Mouse (Mus musculus): ENCODE results near the gene Prkaa2. TPM values are rescaled to one million over a fixed set of nuclear protein-coding genes. Genes with fewer than 3 reads are reported as not detected.
A peak's percentile ranks its signal among the peaks of the same experiment; 100 is the strongest.

Prkaa2 gene
- polyA plus RNA-seq (2014; fragmentation: Nextera tagmentation; extraction: Ambion mirVana) = 0.56 and 0.99 TPM in 2 replicates

DNA sequence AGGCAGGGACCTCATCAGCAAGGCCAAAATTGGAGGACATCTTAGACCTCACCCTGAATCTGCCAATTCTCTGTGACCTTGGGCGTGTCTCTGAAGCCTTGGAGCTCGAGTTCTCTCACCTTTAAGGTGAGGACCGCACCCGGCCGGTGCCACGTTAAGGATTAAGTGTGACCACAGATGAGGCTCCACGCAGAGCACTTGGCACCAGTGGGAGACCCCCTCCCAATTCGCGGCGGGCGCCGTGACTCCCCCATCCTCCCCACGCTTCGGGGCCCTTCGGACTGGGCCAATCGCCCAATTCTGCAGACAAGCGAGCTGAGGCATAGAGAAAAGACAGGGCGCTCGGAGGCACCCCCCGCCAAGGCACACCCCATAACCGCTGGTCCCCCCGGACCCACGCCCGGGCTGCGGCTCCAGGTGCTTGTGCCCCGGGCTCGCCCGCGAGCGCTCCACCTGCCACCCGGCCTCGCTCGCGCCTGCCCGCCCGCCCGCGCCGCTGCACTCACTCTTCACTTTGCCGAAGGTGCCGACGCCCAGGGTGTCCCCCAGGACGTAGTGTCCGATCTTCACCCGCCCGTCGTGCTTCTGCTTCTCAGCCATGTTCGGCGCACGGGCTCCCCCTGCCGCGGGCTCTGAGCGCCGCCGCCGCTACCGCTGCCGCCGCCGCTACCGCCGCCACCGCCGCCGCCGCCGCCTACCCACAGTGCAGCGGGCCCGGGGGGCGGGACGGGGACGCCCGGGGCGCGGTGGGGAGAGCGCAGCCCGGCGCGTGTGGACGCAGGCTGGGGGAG is at the start of gene Prkaa2:
Gene Prkaa2, minus strand, starts transcription at position 692 of the 791 bp plus-strand sequence.
- Histone ChIP-seq H3K4me2 (peak within 1 kb of the TSS; percentile 89), H3K4me1 (replicated peaks; ENCODE audit: control insufficient read depth, insufficient read depth, low read length) (no peaks in the 10 kb centered on the region; the same call in 1 of the 2 replicates), H3K27ac (ENCODE audit: low read depth, low read length) (no peak within 1 kb of the TSS), H3K4me3 (ENCODE audit: low read depth, low read length) (peak within 1 kb of the TSS; percentile 66), H3K27me3 (replicated peaks; ENCODE audit: control insufficient read depth, insufficient read depth, low read length) (peaks cover 32% of the 10 kb centered on the region), H3K36me3 (ENCODE audit: control insufficient read depth, insufficient read depth, low read length) (no peaks in the 10 kb centered on the region), H3K9ac (ENCODE audit: low read depth, low read length) (peak within 1 kb of the TSS; percentile 47), H3K9me3 (ENCODE audit: control insufficient read depth, low read length) (no peaks in the 10 kb centered on the region)
- peak; percentile 70 for DNase-seq (ENCODE audit: low spot score)
- peak; percentile 82 for ATAC-seq (replicated peaks; ENCODE audit: low FRiP score)
- WGBS = under 1% methylated on average over 75 of the region's 80 CpGs

DNA sequence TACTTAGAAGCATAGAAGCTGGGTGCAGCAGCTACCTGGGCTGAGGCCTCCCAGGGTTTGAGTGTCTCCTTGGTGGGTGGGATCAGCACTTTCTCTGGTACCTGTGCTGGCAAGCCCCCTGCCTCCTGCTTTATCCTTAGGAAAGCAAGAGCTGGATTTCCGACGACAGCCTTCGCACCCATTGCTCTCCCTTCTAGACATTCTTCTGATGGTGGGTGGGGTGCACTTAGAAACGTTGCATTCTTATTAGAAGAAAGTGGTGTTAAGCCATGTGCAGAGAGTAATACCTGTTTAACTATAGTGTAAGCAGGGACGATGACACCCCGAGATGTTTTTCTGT is 49.8 kb upstream of the Prkaa2 start:
- ATAC-seq (replicated peaks; ENCODE audit: low FRiP score) = no peak
- H3K9me3 ChIP-seq (ENCODE audit: control insufficient read depth, low read length) = no peaks in the 10 kb centered on the region
- H3K36me3 ChIP-seq (ENCODE audit: control insufficient read depth, insufficient read depth, low read length) = no peaks in the 10 kb centered on the region; the same call in 1 of the 2 replicates
- peak overlapping the region; percentile 6; the same call in 1 of the 2 replicates for H3K9ac ChIP-seq (ENCODE audit: low read depth, low read length)
- peak overlapping the region; percentile 80 for H3K4me2 ChIP-seq
- 33% methylated on average over 6 of the region's 6 CpGs for WGBS
- no peak overlapping the region for H3K27ac ChIP-seq (ENCODE audit: low read depth, low read length)
- H3K4me1 ChIP-seq (replicated peaks; ENCODE audit: control insufficient read depth, insufficient read depth, low read length) = no peaks in the 10 kb centered on the region; the same call in 1 of the 2 replicates
- no peak for DNase-seq (ENCODE audit: low spot score)
- H3K27me3 ChIP-seq (replicated peaks; ENCODE audit: control insufficient read depth, insufficient read depth, low read length) = peaks cover 3% of the 10 kb centered on the region
- H3K4me3 ChIP-seq (ENCODE audit: low read depth, low read length) = peak overlapping the region; percentile 65

DNA sequence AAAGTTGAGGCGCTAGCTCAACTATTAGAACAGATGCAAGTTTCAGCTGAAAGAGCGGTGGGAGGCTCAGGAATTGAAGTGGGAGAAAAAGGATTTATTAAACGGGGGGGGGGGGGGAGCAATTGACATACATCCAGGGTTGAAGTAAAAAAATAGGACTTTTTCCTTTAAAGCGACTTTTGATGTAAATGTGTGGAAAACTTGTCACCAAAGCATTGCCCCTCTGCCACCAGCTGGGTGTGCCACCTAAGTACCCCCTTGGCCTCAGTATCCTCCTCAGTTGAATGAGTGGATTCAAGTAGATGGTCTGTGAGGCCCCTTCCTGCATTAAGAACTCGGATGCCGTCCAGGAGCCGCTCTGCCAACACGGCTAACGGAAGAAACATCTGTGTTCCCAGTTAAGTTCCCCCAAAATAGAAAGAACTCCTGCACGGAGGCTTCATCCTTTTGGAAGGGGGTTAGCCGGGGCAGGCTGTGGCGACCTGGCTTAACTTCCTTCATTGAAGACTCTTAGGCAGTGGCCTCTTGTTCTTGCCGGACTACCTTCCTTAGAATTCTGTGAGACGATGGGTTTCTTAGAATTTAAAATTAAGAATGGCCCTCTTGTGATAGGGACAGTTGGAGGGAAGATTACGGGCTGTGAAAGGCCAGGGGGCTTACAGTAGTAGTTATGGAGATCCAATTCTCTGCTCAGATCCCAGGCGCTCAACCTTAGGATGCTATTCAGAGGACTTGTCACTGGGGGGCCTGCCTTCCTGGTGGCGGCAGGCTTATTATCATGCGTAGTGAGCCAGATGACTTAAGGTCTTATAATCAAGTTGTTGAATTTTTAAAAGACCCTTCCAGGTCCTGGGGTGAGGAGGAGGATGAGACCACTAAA is 49.2 kb upstream of the Prkaa2 start:
- Histone ChIP-seq H3K9ac (ENCODE audit: low read depth, low read length) (peak overlapping the region; percentile 70), H3K27me3 (replicated peaks; ENCODE audit: control insufficient read depth, insufficient read depth, low read length) (peaks cover 3% of the 10 kb centered on the region), H3K9me3 (ENCODE audit: control insufficient read depth, low read length) (no peaks in the 10 kb centered on the region), H3K4me1 (replicated peaks; ENCODE audit: control insufficient read depth, insufficient read depth, low read length) (no peaks in the 10 kb centered on the region; the same call in 1 of the 2 replicates), H3K4me2 (peak overlapping the region; percentile 80), H3K27ac (ENCODE audit: low read depth, low read length) (0 out of 2 replicates have a peak overlapping the region, but pooled peaks have one; percentile 72), H3K36me3 (ENCODE audit: control insufficient read depth, insufficient read depth, low read length) (no peaks in the 10 kb centered on the region; the same call in 1 of the 2 replicates), H3K4me3 (ENCODE audit: low read depth, low read length) (peak overlapping the region; percentile 65)
- WGBS = 8% methylated on average over 18 of the region's 18 CpGs
- ATAC-seq (replicated peaks; ENCODE audit: low FRiP score) = no peak
- DNase-seq (ENCODE audit: low spot score) = peak; percentile 34

DNA sequence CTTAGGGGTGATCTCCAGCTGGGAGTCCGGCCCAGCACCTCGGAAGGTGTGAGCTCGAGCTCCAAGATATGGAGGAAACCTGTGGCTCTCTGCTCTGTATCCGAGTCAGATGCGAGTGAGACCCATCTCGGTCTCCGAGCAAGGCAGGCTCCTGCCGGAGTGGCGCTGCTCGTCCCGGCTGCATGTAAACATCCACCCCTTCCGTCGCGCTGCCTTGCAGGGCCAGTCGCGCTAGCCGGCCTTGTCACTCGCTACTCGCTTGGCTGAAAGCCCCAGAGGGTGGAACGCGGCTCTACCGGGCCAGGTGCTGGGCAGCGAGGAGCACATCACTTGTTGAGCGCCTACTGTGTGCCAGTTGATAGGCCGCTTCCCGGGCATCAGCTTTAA is 48.5 kb upstream of the Prkaa2 start:
- peaks cover 3% of the 10 kb centered on the region for H3K27me3 ChIP-seq (replicated peaks; ENCODE audit: control insufficient read depth, insufficient read depth, low read length)
- peak; percentile 82 for DNase-seq (ENCODE audit: low spot score)
- H3K9me3 ChIP-seq (ENCODE audit: control insufficient read depth, low read length) = no peaks in the 10 kb centered on the region
- no peaks in the 10 kb centered on the region; the same call in 1 of the 2 replicates for H3K4me1 ChIP-seq (replicated peaks; ENCODE audit: control insufficient read depth, insufficient read depth, low read length)
- H3K27ac ChIP-seq (ENCODE audit: low read depth, low read length) = peak overlapping the region; percentile 72; the same call in 1 of the 2 replicates
- ATAC-seq (replicated peaks; ENCODE audit: low FRiP score) = peak; percentile 75
- WGBS = 0% methylated on average over 26 of the region's 26 CpGs
- H3K9ac ChIP-seq (ENCODE audit: low read depth, low read length) = peak overlapping the region; percentile 70
- H3K4me3 ChIP-seq (ENCODE audit: low read depth, low read length) = peak overlapping the region; percentile 65
- H3K36me3 ChIP-seq (ENCODE audit: control insufficient read depth, insufficient read depth, low read length) = no peaks in the 10 kb centered on the region; the same call in 1 of the 2 replicates
- peak overlapping the region; percentile 80 for H3K4me2 ChIP-seq

DNA sequence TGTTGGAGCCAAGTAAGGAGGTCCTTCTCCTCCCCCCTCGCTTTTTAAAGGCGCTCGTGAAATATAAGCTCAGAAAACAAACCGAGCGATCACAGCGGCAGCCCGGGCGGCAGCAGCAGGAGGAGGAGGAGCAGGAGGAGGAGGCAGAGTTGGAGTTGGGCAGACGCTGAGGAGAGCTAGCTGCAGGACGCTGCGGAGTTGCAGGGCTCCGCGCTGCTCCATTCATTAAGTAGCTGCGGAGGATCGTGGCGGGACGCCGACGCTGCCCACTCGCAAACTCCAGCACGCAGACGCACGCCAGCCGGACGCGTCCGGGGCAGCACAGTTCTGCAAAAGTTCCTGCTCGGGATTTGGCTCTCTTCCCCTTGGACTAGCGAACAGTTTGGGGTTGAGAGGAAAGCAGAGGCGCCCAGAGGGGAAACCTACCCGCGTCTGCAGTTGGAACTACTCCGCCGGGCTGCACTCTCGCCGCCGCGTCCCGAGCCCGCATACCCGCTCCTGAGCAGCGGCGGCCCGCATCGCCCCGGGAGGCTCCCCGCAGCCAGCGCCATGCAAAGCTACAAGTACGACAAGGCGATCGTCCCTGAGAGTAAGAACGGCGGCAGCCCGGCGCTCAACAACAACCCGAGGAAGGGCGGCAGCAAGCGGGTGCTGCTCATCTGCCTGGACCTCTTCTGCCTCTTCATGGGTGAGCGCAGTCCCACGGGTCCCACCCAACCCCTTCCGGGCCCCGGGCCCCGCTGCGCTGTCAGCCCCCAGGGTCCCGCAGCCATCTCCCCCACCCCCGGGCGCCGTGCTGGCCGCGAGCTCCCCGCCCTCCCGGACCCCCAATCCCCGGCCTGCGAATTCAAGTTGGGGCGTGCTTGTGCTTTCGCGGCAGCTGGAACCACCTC is 47.8 kb upstream of the Prkaa2 start, which contains the start of gene Plpp3:
Gene Plpp3, plus strand, starts transcription at position 72 of the 893 bp plus-strand sequence.
- ATAC-seq (replicated peaks; ENCODE audit: low FRiP score) (peak; percentile 77), DNase-seq (ENCODE audit: low spot score) (peak; percentile 78)
- peak within 1 kb of the TSS; percentile 65 for H3K4me3 ChIP-seq (ENCODE audit: low read depth, low read length)
- H3K27ac ChIP-seq (ENCODE audit: low read depth, low read length) = peak within 1 kb of the TSS; percentile 72
- peak within 1 kb of the TSS; percentile 70 for H3K9ac ChIP-seq (ENCODE audit: low read depth, low read length)
- no peaks in the 10 kb centered on the region for H3K9me3 ChIP-seq (ENCODE audit: control insufficient read depth, low read length)
- H3K4me2 ChIP-seq = peak within 1 kb of the TSS; percentile 80
- no peaks in the 10 kb centered on the region; the same call in 1 of the 2 replicates for H3K36me3 ChIP-seq (ENCODE audit: control insufficient read depth, insufficient read depth, low read length)
- H3K27me3 ChIP-seq (replicated peaks; ENCODE audit: control insufficient read depth, insufficient read depth, low read length) = peaks cover 3% of the 10 kb centered on the region
- no peaks in the 10 kb centered on the region; the same call in 1 of the 2 replicates for H3K4me1 ChIP-seq (replicated peaks; ENCODE audit: control insufficient read depth, insufficient read depth, low read length)
- WGBS = 1% methylated on average over 77 of the region's 77 CpGs

DNA sequence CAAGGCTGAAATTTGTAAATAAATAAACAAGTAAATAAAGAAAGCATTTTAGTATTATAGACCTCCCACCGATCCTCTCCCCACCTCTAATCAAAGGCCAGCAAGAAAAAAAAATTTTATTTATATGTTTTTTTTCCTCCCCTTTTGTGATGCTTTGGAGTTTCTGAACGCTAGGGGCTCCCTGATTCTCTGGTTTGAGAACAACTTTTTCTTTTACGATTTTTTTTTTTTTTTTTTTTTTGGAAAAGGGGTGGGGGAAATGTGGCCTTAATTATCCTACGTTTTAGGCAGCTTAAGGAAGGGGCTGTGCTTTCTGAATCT is 47.2 kb upstream of the Prkaa2 start:
- no peaks in the 10 kb centered on the region for H3K9me3 ChIP-seq (ENCODE audit: control insufficient read depth, low read length)
- no peaks in the 10 kb centered on the region; the same call in 1 of the 2 replicates for H3K4me1 ChIP-seq (replicated peaks; ENCODE audit: control insufficient read depth, insufficient read depth, low read length)
- peak overlapping the region; percentile 65 for H3K4me3 ChIP-seq (ENCODE audit: low read depth, low read length)
- DNase-seq (ENCODE audit: low spot score) (no peak), ATAC-seq (replicated peaks; ENCODE audit: low FRiP score) (no peak)
- no peak overlapping the region for H3K27ac ChIP-seq (ENCODE audit: low read depth, low read length)
- H3K9ac ChIP-seq (ENCODE audit: low read depth, low read length) = no peak overlapping the region; the same call in 1 of the 2 replicates
- no peaks in the 10 kb centered on the region; the same call in 1 of the 2 replicates for H3K36me3 ChIP-seq (ENCODE audit: control insufficient read depth, insufficient read depth, low read length)
- 0% methylated on average over 4 of the region's 4 CpGs for WGBS
- peaks cover 3% of the 10 kb centered on the region for H3K27me3 ChIP-seq (replicated peaks; ENCODE audit: control insufficient read depth, insufficient read depth, low read length)
- H3K4me2 ChIP-seq = peak overlapping the region; percentile 80

DNA sequence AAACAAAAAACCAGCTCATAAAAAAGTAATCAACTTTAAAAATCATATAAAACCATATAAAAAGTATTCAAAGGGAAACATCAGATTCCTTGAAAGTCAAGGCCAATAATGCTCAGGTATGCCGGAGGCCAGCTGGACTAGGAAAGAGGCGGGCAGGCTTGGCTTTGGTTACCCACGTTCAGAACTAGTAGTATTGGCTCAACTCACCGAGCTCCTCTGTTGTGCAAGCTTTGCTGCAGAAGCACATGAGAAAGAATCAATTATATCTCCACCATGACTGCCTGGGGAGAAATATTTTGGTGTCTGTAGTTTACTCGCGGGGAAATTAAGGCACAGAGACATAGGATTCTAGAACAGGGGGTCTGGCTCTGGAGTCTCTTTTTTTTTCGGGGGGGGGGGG is 46.6 kb upstream of the Prkaa2 start:
- no peak for ATAC-seq (replicated peaks; ENCODE audit: low FRiP score)
- Histone ChIP-seq H3K9me3 (ENCODE audit: control insufficient read depth, low read length) (no peaks in the 10 kb centered on the region), H3K36me3 (ENCODE audit: control insufficient read depth, insufficient read depth, low read length) (no peaks in the 10 kb centered on the region), H3K4me3 (ENCODE audit: low read depth, low read length) (no peak overlapping the region), H3K4me2 (no peak overlapping the region), H3K4me1 (replicated peaks; ENCODE audit: control insufficient read depth, insufficient read depth, low read length) (no peaks in the 10 kb centered on the region; the same call in 1 of the 2 replicates), H3K9ac (ENCODE audit: low read depth, low read length) (no peak overlapping the region), H3K27me3 (replicated peaks; ENCODE audit: control insufficient read depth, insufficient read depth, low read length) (peaks cover 3% of the 10 kb centered on the region), H3K27ac (ENCODE audit: low read depth, low read length) (no peak overlapping the region)
- no peak for DNase-seq (ENCODE audit: low spot score)
- WGBS = 69% methylated on average over 7 of the region's 7 CpGs

DNA sequence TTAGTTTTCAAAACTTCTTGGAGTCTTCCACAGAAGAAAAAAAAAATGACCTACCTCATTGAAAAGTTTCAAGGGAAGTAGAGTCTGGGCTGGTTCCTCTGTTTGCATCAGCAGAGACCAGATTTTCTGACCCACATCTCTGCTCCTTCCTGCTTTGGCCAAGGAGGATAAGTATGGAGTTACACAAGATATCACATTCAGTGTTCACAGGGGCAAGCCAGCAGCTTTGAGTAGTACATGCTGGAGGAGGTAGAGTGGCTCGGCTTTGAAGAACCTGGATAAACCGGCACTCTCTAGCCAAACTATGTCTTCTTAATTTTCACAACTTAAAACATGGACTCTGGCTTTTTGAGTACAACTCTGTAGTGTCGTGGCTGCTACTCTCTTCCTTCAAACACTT is 43.5 kb upstream of the Prkaa2 start:
- H3K27ac ChIP-seq (ENCODE audit: low read depth, low read length) = no peak overlapping the region
- WGBS = 64% methylated on average over 3 of the region's 3 CpGs
- no peak for DNase-seq (ENCODE audit: low spot score)
- H3K4me3 ChIP-seq (ENCODE audit: low read depth, low read length) = no peak overlapping the region
- no peaks in the 10 kb centered on the region for H3K36me3 ChIP-seq (ENCODE audit: control insufficient read depth, insufficient read depth, low read length)
- no peak overlapping the region for H3K9ac ChIP-seq (ENCODE audit: low read depth, low read length)
- H3K27me3 ChIP-seq (replicated peaks; ENCODE audit: control insufficient read depth, insufficient read depth, low read length) = no peaks in the 10 kb centered on the region
- H3K4me1 ChIP-seq (replicated peaks; ENCODE audit: control insufficient read depth, insufficient read depth, low read length) = no peaks in the 10 kb centered on the region
- no peak overlapping the region for H3K4me2 ChIP-seq
- ATAC-seq (replicated peaks; ENCODE audit: low FRiP score) = no peak
- H3K9me3 ChIP-seq (ENCODE audit: control insufficient read depth, low read length) = no peaks in the 10 kb centered on the region
